Mouse (Mus musculus) erythroblast, embryonic 14.5 days (primary cell): ENCODE data around the gene Tamm41.

ENCODE experiments used
- GATA1 ChIP-seq: IDR thresholded peaks from 2 replicates; pipeline ENCODE4 v1.6.1; 2012; ENCODE audit warnings: low read length, inconsistent platforms, mixed read lengths
- TAL1 ChIP-seq: IDR thresholded peaks from 3 replicates; pipeline ENCODE4 v1.6.1; 2012; ENCODE audit warnings: low read length, inconsistent platforms, mixed read lengths

DNA sequence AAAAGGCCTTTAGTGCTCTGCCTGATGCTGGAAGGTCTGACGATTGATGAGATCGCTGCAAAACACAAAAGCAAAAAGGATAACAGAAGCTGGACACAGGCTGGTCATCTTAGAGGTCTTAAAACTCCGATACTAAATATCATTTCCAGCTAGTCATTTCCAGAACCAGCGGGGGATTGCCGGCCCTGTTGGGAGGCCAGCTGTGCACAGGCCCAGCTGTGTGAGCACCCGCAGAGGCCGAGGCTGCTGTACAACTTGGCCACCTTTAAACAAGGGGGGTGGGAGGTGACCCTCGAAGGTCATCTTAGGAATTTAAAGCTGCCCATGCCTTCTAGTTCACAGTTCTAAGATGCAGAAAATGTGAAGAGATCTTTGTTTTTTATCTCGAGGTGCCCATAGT is 26.9 kb downstream of the Tamm41 start:
- no peak for TF ChIP-seq GATA1
- no peak for TF ChIP-seq TAL1
